Comparison of ENCODE assay signal across 18 mouse cellular contexts in the genomic region with DNA sequence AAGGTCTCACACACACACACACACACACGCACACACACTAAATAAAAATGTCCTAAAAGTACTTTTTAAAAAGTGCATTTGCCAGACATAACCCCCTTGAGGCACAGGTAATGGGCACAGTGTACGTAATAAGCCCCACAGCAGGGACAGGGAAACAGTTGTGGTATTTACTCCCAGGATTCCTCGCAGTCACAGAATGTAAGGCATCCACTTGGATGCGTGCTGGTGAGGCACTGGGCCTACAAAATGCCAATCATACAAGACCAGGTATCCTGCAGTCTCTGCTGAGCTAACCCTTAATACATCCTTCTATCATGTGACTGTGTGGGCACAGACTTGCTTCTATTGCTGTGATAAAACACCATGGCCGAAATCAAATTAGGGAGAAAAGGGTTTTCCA.
"Had no signal": no experiment of that assay in that cellular context is flagged by ENCODE, and none has a peak within 500 bp of the region (broad histone marks: within the 10 kb centered on the region; RNA-seq: fewer than 3 reads in every experiment).

No protein-coding gene starts in this region.

- H3K27ac ChIP-seq: midbrain, embryonic 10.5 days; midbrain, embryonic 12.5 days; neural tube, embryonic 13.5 days; neural tube, embryonic 15.5 days had no signal

- DNase-seq: lung, postnatal 10 days; lung, postnatal 4 days; midbrain, embryonic 14.5 days; retina, postnatal 1 day; right cerebral cortex, adult 18-20 months; right cerebral cortex, postnatal 25 days; right cerebral cortex, postnatal 4 days; spleen, adult 18-20 months; thymus, adult 18-20 months; thymus, postnatal 14 days; thymus, postnatal 36 days had no signal

- H3K9me3 ChIP-seq: lung, embryonic 15.5 days; midbrain, embryonic 10.5 days; midbrain, embryonic 12.5 days; neural tube, embryonic 13.5 days; neural tube, embryonic 15.5 days had no signal

- H3K27me3 ChIP-seq: lung, embryonic 15.5 days; midbrain, embryonic 12.5 days; neural tube, embryonic 13.5 days; neural tube, embryonic 15.5 days had no signal

- H3K36me3 ChIP-seq: lung, embryonic 15.5 days; midbrain, embryonic 12.5 days; neural tube, embryonic 13.5 days; neural tube, embryonic 15.5 days had no signal

- ATAC-seq: midbrain, embryonic 16.5 days had no signal

- H3K4me3 ChIP-seq: lung, embryonic 15.5 days; midbrain, embryonic 10.5 days; midbrain, embryonic 12.5 days; myocyte; neural tube, embryonic 13.5 days; neural tube, embryonic 15.5 days had no signal

- H3K9ac ChIP-seq: lung, embryonic 15.5 days; midbrain, embryonic 12.5 days; neural tube, embryonic 13.5 days; neural tube, embryonic 15.5 days had no signal

- H3K4me1 ChIP-seq: midbrain, embryonic 12.5 days; neural tube, embryonic 13.5 days had no signal

- H3K4me2 ChIP-seq: lung, embryonic 15.5 days; midbrain, embryonic 12.5 days; neural tube, embryonic 13.5 days; neural tube, embryonic 15.5 days had no signal
